Mouse (Mus musculus) hindbrain, embryonic 11.5 days (tissue): ENCODE data around the gene Olfr1423. TPM values are rescaled to one million over a fixed set of nuclear protein-coding genes. Genes with fewer than 3 reads are reported as not detected.
"Not testable (repeated sequence)": the region's sequence is repeated elsewhere in the genome, so short reads cannot be mapped to it uniquely, and the experiment has no call there.

ENCODE experiments used
- ATAC-seq: fragments of 200-750 bp; cut with Nextera tagmentation; 2 replicates; pipeline ENCODE4 v1.8.0; 2017; ENCODE audit warnings: mild to moderate bottlenecking, moderate TSS enrichment, moderate library complexity; ENCODE audit not compliant: low FRiP score
- DNase-seq: peaks from one replicate; pipeline ENCODE4 v3.0.0-alpha.2; 2015; ENCODE audit warnings: low spot score
- H3K27ac ChIP-seq: fragments of 300-500 bp; sonication (generic); 2 replicates; pipeline ENCODE4 v1.5.1; 2014; ENCODE audit warnings: mild to moderate bottlenecking, low read depth, low read length
- H3K27me3 ChIP-seq: fragments of 300-500 bp; sonication (generic); 2 replicates; pipeline ENCODE4 v1.6.1; 2014; ENCODE audit warnings: mild to moderate bottlenecking, low read length, moderate library complexity, mixed read lengths; ENCODE audit not compliant: control insufficient read depth, insufficient read depth
- H3K36me3 ChIP-seq: fragments of 300-500 bp; sonication (generic); 2 replicates; pipeline ENCODE4 v1.6.1; 2014; ENCODE audit warnings: mild to moderate bottlenecking, low read length, moderate library complexity, mixed read lengths; ENCODE audit not compliant: control insufficient read depth, insufficient read depth
- H3K4me1 ChIP-seq: fragments of 300-500 bp; sonication (generic); replicated peaks from 2 replicates; pipeline ENCODE4 v1.6.1; 2014; ENCODE audit warnings: low read length, mixed read lengths; ENCODE audit not compliant: control insufficient read depth, insufficient read depth
- H3K4me2 ChIP-seq: fragments of 300-500 bp; sonication (generic); replicated peaks from 2 replicates; pipeline ENCODE4 v1.6.1; 2014; ENCODE audit warnings: mild to moderate bottlenecking, low read depth, low read length
- H3K4me3 ChIP-seq: fragments of 300-500 bp; sonication (generic); 2 replicates; pipeline ENCODE4 v1.5.1; 2014; ENCODE audit warnings: low read depth, low read length
- H3K9ac ChIP-seq: fragments of 300-500 bp; sonication (generic); 2 replicates; pipeline ENCODE4 v1.6.1; 2014; ENCODE audit warnings: low read depth, low read length
- H3K9me3 ChIP-seq: fragments of 300-500 bp; sonication (generic); 2 replicates; pipeline ENCODE4 v1.6.1; 2016; ENCODE audit warnings: low read length; ENCODE audit not compliant: control insufficient read depth
- WGBS: fragments of 180-500 bp; shearing (Covaris S2); extraction: QIAGEN DNeasy Blood & Tissue Kit; methylation state at CpG from one replicate; pipeline ENCODE4 v1.1.7; 2014; 5-methylcytosine and 5-hydroxymethylcytosine counted together
- polyA plus RNA-seq: library from polyadenylated mRNA; unstranded; fragments of >200 nt; fragmentation: Nextera tagmentation; extraction: Ambion mirVana; gene quantifications from 2 replicates; pipeline ENCODE4 v1.2.1, GENCODE M21; 2014

The Olfr1423 gene
- polyA plus RNA-seq, 1 experiment from 2014 or later = not detected

- H3K4me1 ChIP-seq = no peaks in the 10 kb centered on the region
Measured at GRCm38 (mm10) chr19:11987841-11988240, 53.3 kb downstream of the Olfr1423 start.

GRCm38 (mm10) chr19:11984614-11985013 is 56.5 kb downstream of the Olfr1423 start:
- not testable (repeated sequence) for ATAC-seq, H3K4me1 ChIP-seq, H3K9ac ChIP-seq, H3K27ac ChIP-seq, DNase-seq, H3K9me3 ChIP-seq, H3K36me3 ChIP-seq, H3K27me3 ChIP-seq, H3K4me2 ChIP-seq, H3K4me3 ChIP-seq
- 86% methylated on average over 5 of the region's 5 CpGs for WGBS

More at GRCm38 (mm10) chr19:11987841-11988240, 53.3 kb downstream of the Olfr1423 start:
- no peak overlapping the region for H3K27ac ChIP-seq
- no peaks in the 10 kb centered on the region for H3K27me3 ChIP-seq
- no peaks in the 10 kb centered on the region for H3K9me3 ChIP-seq
- no peak overlapping the region for H3K4me2 ChIP-seq
- no peak overlapping the region for H3K4me3 ChIP-seq
- ATAC-seq (no peak), DNase-seq (no peak)
- WGBS = 95% methylated on average over 3 of the region's 3 CpGs
- no peak overlapping the region for H3K9ac ChIP-seq
- H3K36me3 ChIP-seq = peaks cover 12% of the 10 kb centered on the region; the same call in 1 of the 2 replicates

Other genes starting within 250 kb of the Olfr1423 start
- 6.7 and 8.1 TPM in 2 replicates for gene Stx3, start 221.9 kb downstream of the Olfr1423 start, polyA plus RNA-seq
- gene Olfr1417, start 202.1 kb downstream of the Olfr1423 start, polyA plus RNA-seq = 0.12 TPM in 1 of 2 replicates, not detected in the other
- not detected in 2 replicates for gene Olfr1418, start 180.3 kb downstream of the Olfr1423 start, polyA plus RNA-seq
- not detected in 2 replicates for gene Olfr1419, start 166.2 kb downstream of the Olfr1423 start, polyA plus RNA-seq
- 0.15 TPM in 1 of 2 replicates, not detected in the other for gene Olfr1420, start 154.8 kb downstream of the Olfr1423 start, polyA plus RNA-seq
- 26.5 and 29.2 TPM in 2 replicates for gene Patl1, start 128.9 kb downstream of the Olfr1423 start, polyA plus RNA-seq
- 7.5 and 8.3 TPM in 2 replicates for gene Osbp, start 75.4 kb downstream of the Olfr1423 start, polyA plus RNA-seq
- not detected in 2 replicates for gene Olfr1424, start 21.4 kb upstream of the Olfr1423 start, polyA plus RNA-seq
- not detected in 2 replicates for gene Olfr1425, start 36.4 kb upstream of the Olfr1423 start, polyA plus RNA-seq
- gene Olfr1426, start 50.7 kb upstream of the Olfr1423 start, polyA plus RNA-seq = not detected in 2 replicates
- gene Olfr1427, start 62.0 kb upstream of the Olfr1423 start, polyA plus RNA-seq = not detected in 2 replicates
- gene Olfr1428, start 74.6 kb upstream of the Olfr1423 start, polyA plus RNA-seq = not detected in 2 replicates
- not detected in 2 replicates for gene Olfr76, start 81.9 kb upstream of the Olfr1423 start, polyA plus RNA-seq
- gene Olfr1555-ps1, start 128.8 kb upstream of the Olfr1423 start, polyA plus RNA-seq = not detected in 2 replicates
- gene Olfr1431, start 159.3 kb upstream of the Olfr1423 start, polyA plus RNA-seq = not detected in 2 replicates
- gene Olfr1432, start 191.3 kb upstream of the Olfr1423 start, polyA plus RNA-seq = not detected in 2 replicates
- gene Olfr262, start 200.3 kb upstream of the Olfr1423 start, polyA plus RNA-seq = not detected in 2 replicates
- not detected in 2 replicates for gene Olfr235, start 219.7 kb upstream of the Olfr1423 start, polyA plus RNA-seq
- not detected in 2 replicates for gene Olfr1434, start 238.5 kb upstream of the Olfr1423 start, polyA plus RNA-seq